Mouse (Mus musculus) G1E (cell line): ENCODE measurements around the gene Tmcc1.

Source experiments
- CTCF ChIP-seq: IDR thresholded peaks from 2 replicates; pipeline ENCODE4 v1.5.1; 2012; ENCODE audit warnings: low read depth, low read length, inconsistent platforms, mixed read lengths
- GATA1 ChIP-seq: IDR thresholded peaks from 2 replicates; pipeline ENCODE4 v1.6.1; 2012; ENCODE audit warnings: borderline replicate concordance, low read length, inconsistent platforms, mixed read lengths
- GATA2 ChIP-seq: IDR thresholded peaks from 2 replicates; pipeline ENCODE4 v1.6.1; 2012; ENCODE audit warnings: low read depth, low read length, inconsistent platforms, borderline replicate concordance
- POLR2AphosphoS5 ChIP-seq: IDR thresholded peaks from 2 replicates; pipeline ENCODE4 v1.6.1; 2012; ENCODE audit warnings: low read depth, low read length, inconsistent platforms; ENCODE audit not compliant: insufficient replicate concordance
- TAL1 ChIP-seq: conservative IDR thresholded peaks from 2 replicates; pipeline ENCODE4 v1.6.1; 2012; ENCODE audit warnings: low read depth, low read length, inconsistent platforms, mixed read lengths

DNA sequence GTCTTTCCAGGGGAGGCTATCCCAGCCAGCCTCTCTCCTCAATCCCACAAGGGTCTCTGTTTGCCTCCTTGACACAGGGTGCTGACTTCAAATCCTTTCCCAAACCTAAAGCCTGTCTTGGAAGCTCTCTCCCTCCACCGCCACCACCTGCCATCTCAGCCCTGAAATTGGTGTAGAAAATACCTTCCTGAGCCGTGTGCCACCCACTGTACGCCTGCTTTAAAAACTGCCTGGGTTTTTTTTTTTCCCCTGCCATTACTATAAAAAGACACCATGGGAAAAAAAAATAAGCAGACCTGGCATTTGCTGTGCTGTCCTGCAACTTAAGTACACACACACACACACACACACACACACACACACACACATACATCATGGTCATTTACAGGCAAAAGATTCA lies 203.2 kb downstream of the Tmcc1 start:
- TF ChIP-seq CTCF (no peak), TAL1 (no peak), GATA1 (no peak), POLR2AphosphoS5 (no peak), GATA2 (no peak)
